Mouse (Mus musculus) midbrain, embryonic 11.5 days (tissue): ENCODE data around the gene Pitpnm2. TPM values are rescaled to one million over a fixed set of nuclear protein-coding genes. Genes with fewer than 3 reads are reported as not detected.

ENCODE experiments used
- ATAC-seq: fragments of 200-750 bp; cut with Nextera tagmentation; 2 replicates; pipeline ENCODE4 v1.8.0; 2017; ENCODE audit warnings: moderate TSS enrichment, moderate library complexity; ENCODE audit not compliant: low FRiP score
- DNase-seq: peaks from one replicate; pipeline ENCODE4 v3.0.0; 2015; ENCODE audit warnings: low spot score; ENCODE audit errors: missing footprints
- H3K27ac ChIP-seq: fragments of 300-500 bp; sonication (generic); 2 replicates; pipeline ENCODE4 v1.5.1; 2014; ENCODE audit warnings: low read depth, low read length
- H3K27me3 ChIP-seq: fragments of 300-500 bp; sonication (generic); 2 replicates; pipeline ENCODE4 v1.6.1; 2014; ENCODE audit warnings: mild to moderate bottlenecking, low read length, moderate library complexity, mixed read lengths; ENCODE audit not compliant: control insufficient read depth, insufficient read depth
- H3K36me3 ChIP-seq: fragments of 300-500 bp; sonication (generic); 2 replicates; pipeline ENCODE4 v1.6.1; 2014; ENCODE audit warnings: mild to moderate bottlenecking, low read length, moderate library complexity, mixed read lengths; ENCODE audit not compliant: control insufficient read depth, insufficient read depth
- H3K4me1 ChIP-seq: fragments of 300-500 bp; sonication (generic); 2 replicates; pipeline ENCODE4 v1.6.1; 2014; ENCODE audit warnings: low read length; ENCODE audit not compliant: control insufficient read depth, insufficient read depth
- H3K4me2 ChIP-seq: fragments of 300-500 bp; sonication (generic); 2 replicates; pipeline ENCODE4 v1.6.1; 2014; ENCODE audit warnings: mild to moderate bottlenecking, moderate library complexity
- H3K4me3 ChIP-seq: fragments of 300-500 bp; sonication (generic); 2 replicates; pipeline ENCODE4 v1.5.1; 2014; ENCODE audit warnings: low read depth, low read length
- H3K9ac ChIP-seq: fragments of 300-500 bp; sonication (generic); 2 replicates; pipeline ENCODE4 v1.6.1; 2014; ENCODE audit warnings: low read length
- H3K9me3 ChIP-seq: fragments of 300-500 bp; sonication (generic); 2 replicates; pipeline ENCODE4 v1.6.1; 2016; ENCODE audit warnings: low read length; ENCODE audit not compliant: control insufficient read depth
- WGBS: fragments of 180-500 bp; shearing (Covaris S2); extraction: QIAGEN DNeasy Blood & Tissue Kit; methylation state at CpG from one replicate; pipeline ENCODE4 v1.1.7; 2014; 5-methylcytosine and 5-hydroxymethylcytosine counted together
- polyA plus RNA-seq: library from polyadenylated mRNA; unstranded; fragments of >200 nt; fragmentation: Nextera tagmentation; extraction: Ambion mirVana; gene quantifications from 2 replicates; pipeline ENCODE4 v1.2.1, GENCODE M21; 2014

The Pitpnm2 gene
- polyA plus RNA-seq, 1 experiment from 2014 or later, result 4.6 TPM

DNA sequence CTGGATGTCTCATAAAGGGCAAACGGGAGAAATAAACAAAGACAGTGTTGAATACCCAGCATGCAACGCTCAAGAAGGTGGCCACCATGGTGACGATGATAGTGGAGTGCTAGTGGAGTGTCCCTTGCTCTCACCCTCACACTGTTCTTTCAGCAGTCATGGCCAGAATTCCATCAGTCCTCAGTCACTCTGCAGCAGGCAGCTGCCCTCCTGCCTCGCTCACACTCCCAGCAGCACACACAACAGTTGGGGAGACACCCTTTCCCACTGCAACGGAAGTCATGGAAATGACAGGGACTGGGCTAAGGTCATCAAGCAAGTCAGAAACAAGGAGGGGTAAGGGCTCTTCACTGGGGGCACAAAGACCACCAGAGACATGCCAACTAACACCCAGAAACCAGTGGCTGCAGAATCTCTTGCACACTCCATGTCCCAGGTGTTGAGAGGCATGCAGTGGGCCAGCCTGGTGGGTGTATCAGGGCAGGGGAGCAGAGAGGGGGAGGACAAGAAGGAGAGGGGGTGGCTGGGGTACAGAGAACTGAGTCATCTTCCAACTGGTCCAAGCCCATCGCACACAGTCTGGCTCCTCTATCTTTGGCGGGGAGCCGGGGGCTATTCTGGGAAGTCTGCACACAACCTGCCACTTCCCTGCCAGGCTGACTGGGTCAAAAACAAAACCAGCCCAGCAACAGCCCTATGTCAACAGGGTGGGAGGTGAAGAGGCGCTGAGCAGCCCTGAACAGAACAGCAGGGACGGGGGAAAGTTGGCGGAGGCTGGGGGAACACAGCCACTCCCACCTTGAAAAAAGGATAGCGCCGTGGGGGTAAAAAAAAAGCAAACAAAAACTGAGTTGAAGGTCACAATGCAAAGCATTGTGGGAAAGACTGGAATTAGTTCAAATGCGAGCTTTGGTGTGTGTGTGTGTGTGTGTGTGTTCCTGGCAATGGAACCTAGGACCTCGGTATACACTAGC, 76.3 kb downstream of the Pitpnm2 start:
- H3K27ac ChIP-seq, result no peak overlapping the region
- no peak overlapping the region for H3K9ac ChIP-seq
- peaks cover 14% of the 10 kb centered on the region for H3K4me1 ChIP-seq
- ATAC-seq (no peak; the same call in 1 of the 2 replicates), DNase-seq (no peak)
- no peak overlapping the region for H3K4me3 ChIP-seq
- no peaks in the 10 kb centered on the region for H3K27me3 ChIP-seq
- no peaks in the 10 kb centered on the region for H3K36me3 ChIP-seq
- no peaks in the 10 kb centered on the region for H3K9me3 ChIP-seq
- WGBS, result 78% methylated on average over 15 of the region's 15 CpGs
- no peak overlapping the region for H3K4me2 ChIP-seq

DNA sequence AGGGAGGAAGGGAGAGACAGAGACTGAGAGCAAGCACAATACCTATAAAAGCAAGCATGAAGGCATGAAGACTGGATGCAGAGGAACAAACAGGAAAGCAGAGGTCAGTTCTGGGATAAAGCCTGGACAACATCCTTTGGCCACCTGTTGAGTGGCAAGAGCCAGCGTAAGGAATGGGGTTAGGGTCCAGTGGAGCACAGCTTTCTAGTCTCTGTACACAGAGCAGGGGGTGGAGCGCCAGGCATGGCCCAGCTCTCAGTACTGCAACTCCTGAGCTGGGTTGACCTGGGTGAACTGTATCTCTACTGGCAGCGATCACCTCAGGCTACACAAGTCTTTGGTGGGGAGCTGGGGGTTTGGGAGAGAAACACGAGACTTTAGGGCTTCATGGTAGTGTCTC, 77.3 kb downstream of the Pitpnm2 start:
- Histone ChIP-seq H3K9ac (no peak overlapping the region), H3K4me3 (no peak overlapping the region), H3K27me3 (no peaks in the 10 kb centered on the region), H3K9me3 (no peaks in the 10 kb centered on the region), H3K4me2 (no peak overlapping the region), H3K4me1 (peaks cover 14% of the 10 kb centered on the region), H3K27ac (no peak overlapping the region), H3K36me3 (no peaks in the 10 kb centered on the region)
- 84% methylated on average over 4 of the region's 4 CpGs for WGBS
- DNase-seq (no peak), ATAC-seq (no peak)

DNA sequence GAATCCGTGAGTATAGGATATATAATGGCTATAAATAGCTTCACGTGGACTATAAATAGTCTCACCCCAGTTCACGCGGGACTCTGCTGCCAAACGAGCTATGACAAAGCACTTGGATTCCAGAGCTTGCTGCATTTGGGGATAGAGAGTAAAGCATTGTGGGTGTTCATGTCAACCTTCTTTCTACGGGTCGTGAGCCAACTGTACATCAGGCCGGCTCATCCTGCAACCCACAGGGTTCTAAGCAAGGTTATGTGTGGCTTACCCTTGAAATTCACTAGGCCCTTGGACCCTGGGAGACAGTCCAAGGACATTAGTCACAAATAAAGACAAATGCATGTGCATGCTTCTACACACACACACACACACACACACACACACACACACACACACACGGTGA, 77.8 kb downstream of the Pitpnm2 start:
- H3K4me1 ChIP-seq, result peaks cover 14% of the 10 kb centered on the region
- H3K4me3 ChIP-seq, result no peak overlapping the region
- ATAC-seq (no peak), DNase-seq (no peak)
- H3K4me2 ChIP-seq, result no peak overlapping the region
- H3K36me3 ChIP-seq, result no peaks in the 10 kb centered on the region
- H3K27ac ChIP-seq, result no peak overlapping the region
- WGBS, result 89% methylated on average over 9 of the region's 9 CpGs
- no peak overlapping the region for H3K9ac ChIP-seq
- no peaks in the 10 kb centered on the region for H3K9me3 ChIP-seq
- H3K27me3 ChIP-seq, result no peaks in the 10 kb centered on the region

DNA sequence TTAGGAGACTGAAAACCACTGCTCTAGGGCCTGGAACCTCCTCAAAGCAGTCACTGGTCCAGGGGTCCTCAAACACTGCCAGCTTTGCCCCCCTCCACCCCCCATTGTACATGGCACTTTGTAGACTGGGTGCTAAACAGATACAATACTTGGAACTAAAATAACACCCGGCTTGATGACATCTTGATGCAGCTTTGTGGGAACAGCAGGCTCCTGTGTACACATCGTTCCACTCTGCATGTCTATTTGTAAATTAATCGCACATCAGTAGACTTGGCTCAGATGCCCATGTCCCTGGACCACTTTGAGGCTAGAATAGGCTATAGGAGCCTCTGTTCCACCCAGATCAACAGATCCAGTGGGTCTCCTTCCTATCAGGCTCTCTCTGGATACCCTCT, 80.3 kb downstream of the Pitpnm2 start:
- DNase-seq, result no peak
- Histone ChIP-seq H3K4me3 (no peak overlapping the region), H3K9ac (no peak overlapping the region), H3K4me2 (no peak overlapping the region), H3K27me3 (no peaks in the 10 kb centered on the region), H3K4me1 (peaks cover 18% of the 10 kb centered on the region), H3K27ac (no peak overlapping the region), H3K36me3 (no peaks in the 10 kb centered on the region), H3K9me3 (no peaks in the 10 kb centered on the region)
- ATAC-seq, result no peak
- WGBS, result 89% methylated on average over 3 of the region's 3 CpGs

DNA sequence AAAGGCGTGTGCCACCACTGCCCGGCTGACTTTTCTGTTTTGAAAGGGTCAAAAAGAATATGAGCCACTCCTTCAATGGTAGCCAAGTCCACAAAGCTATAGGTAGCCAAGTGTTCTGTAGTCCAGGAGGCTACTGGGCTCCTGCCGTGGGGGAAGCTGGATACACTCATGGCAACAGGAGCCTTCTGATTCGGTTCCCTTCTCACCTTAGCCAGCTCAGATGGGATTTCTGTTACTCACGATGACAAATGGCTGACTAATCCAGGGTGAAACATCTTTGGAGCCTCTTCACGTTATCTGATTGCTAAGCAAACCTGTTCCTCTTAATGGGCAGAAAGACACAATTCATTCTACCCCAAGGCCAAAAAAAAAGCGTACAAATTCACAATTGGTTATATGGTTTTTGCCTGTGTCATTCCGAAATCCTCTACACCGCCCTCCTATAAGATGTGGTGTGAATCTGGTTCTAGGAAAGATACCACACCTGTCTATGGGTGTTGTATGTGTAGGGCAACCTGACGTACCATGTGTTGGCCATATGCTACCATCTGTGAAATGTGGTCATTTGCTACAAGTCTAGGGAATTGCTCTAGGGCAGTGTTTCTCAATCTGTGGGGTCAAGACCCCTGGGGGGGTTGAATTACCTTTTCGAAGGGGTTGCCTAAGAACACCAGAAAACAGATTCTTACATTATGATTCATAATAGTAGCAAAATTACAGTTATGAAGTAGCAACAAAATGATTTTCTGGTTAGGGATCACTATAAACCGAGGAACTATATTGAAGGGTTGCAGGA, 80.9 kb downstream of the Pitpnm2 start:
- Histone ChIP-seq H3K4me1 (peaks cover 18% of the 10 kb centered on the region), H3K4me2 (no peak overlapping the region), H3K4me3 (no peak overlapping the region), H3K9me3 (no peaks in the 10 kb centered on the region), H3K27me3 (no peaks in the 10 kb centered on the region), H3K27ac (no peak overlapping the region), H3K9ac (no peak overlapping the region), H3K36me3 (no peaks in the 10 kb centered on the region)
- 88% methylated on average over 12 of the region's 12 CpGs for WGBS
- DNase-seq (no peak), ATAC-seq (no peak)

DNA sequence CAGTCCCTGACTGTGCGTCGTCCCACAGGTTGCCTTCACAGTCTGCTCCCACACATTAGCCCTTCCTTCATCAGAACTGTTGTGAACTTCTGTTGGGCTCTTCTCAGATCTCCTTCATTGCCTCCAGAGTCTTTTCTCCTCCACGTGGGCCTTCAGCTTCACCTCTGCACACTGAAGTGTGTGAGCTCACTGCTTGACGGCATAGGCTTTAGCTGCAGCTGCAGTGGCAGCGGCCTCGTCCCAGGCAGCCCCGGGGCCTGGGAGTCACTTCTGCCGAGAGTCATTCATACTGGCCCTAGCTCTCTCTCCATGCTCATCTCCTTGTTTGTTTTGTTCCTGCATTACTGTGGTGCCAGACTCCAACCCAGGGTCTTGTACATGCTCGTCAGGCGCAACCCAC, 81.9 kb downstream of the Pitpnm2 start:
- Histone ChIP-seq H3K36me3 (no peaks in the 10 kb centered on the region), H3K4me3 (no peak overlapping the region), H3K27me3 (no peaks in the 10 kb centered on the region), H3K27ac (no peak overlapping the region), H3K4me1 (peaks cover 20% of the 10 kb centered on the region), H3K9ac (no peak overlapping the region), H3K4me2 (no peak overlapping the region), H3K9me3 (no peaks in the 10 kb centered on the region)
- DNase-seq (no peak), ATAC-seq (no peak)
- 72% methylated on average over 10 of the region's 10 CpGs for WGBS

DNA sequence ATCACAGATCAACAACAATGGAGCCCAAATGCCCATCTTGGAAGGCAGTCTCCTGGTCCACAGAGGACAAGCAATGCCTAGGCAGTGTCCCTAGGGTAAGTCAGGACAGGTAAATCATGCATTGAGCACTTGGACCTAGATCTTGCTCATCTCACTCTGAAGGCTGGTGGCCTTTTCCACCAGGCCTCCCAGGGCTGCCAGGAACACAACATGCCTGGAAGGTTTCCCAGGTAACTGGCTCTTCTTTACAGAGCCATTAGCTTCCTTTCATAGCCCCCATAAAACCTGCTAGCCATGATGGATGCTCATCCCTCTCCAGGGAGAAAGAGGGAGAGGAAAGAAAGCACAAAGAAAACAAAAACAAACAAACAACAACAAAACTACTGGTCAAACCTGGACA, 82.8 kb downstream of the Pitpnm2 start:
- ATAC-seq (no peak), DNase-seq (no peak)
- Histone ChIP-seq H3K4me3 (no peak overlapping the region), H3K27me3 (no peaks in the 10 kb centered on the region), H3K4me1 (peaks cover 24% of the 10 kb centered on the region), H3K27ac (no peak overlapping the region), H3K9ac (no peak overlapping the region), H3K9me3 (no peaks in the 10 kb centered on the region), H3K36me3 (no peaks in the 10 kb centered on the region), H3K4me2 (no peak overlapping the region)

DNA sequence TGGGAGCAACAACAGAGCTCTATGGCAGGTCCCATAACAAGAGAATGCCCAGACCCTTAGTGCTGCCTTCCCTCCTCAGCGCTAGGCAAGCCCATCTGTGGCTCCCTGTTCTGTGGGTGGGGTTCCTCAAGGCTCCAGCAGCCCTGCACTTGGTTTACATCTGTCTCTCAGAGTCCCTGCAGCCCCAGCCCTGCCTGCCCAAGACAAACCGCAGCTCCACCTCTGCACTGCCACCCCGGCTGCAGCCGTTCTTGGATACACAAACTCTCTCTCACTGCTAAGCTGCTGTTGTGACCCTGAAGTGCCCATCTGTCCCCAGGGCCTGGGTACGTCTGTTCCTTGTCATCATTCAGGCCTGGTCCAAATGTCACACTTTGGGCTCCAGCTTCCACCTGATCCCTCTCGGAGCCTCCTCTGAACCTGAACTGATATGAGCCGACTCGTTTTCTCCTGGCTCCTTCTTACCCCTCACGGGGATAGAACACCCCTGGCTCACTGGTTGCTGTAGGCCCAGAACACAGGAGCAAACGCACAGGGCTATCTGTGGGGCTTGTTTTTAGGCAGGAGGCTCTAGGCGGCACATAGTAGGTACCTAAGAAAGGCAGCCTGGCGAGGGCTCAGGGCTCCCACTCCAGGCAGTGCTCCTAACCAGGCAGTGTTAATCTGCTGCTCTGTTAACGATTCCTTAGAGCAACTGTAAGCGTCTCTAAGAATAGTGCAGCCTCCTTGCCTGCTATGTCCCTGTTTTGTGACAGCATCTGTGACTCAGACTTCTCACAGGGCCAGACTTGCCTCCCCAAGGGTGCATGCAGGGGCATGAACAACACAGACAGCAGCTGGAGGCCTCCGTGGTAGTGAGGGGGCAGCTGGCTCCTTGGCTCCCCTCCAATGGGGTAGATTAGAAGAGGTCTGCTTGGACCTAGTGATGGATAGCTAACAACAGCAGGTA, 83.7 kb downstream of the Pitpnm2 start:
- Histone ChIP-seq H3K4me2 (no peak overlapping the region), H3K36me3 (no peaks in the 10 kb centered on the region), H3K9me3 (no peaks in the 10 kb centered on the region), H3K9ac (0 out of 2 replicates have a peak overlapping the region, but pooled peaks have one; percentile 12), H3K4me1 (peaks cover 24% of the 10 kb centered on the region), H3K4me3 (no peak overlapping the region), H3K27ac (no peak overlapping the region), H3K27me3 (no peaks in the 10 kb centered on the region)
- 58% methylated on average over 15 of the region's 15 CpGs for WGBS
- DNase-seq (no peak), ATAC-seq (no peak)
